In the genomic region with DNA sequence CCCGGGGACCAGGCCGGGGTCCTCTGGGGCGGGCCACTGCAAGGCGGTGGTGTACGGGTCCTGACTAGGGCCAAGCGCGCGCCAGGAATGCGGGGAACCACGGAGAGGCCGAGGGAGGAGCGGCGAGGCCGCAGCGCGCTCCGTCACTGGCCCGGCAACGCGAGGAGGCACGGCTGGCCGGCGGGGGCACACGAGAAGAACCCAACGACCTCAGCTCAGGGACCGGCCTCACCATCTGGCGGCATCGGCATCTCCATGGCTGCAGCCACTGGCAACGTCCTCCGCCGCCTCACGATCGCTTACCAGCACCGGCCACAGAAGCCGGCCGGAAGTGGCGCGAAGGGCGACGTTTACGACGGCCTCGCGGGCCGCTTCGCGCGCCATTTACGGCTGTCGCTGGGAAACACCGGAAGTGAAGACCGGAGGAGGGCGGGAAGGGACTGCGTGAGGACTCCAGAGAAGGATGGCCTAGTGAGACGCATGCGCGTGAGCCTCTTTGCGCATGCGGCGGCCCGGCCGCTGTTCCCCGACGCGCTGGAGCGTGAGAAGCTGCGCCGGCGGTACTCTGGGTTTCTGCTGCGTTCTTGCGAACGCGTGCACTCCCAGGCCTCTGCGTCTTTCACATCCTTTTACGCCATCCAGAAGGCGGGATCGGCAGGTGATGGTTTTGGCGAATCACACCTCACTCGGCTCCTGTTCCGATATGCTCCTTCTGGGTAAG, we compare ENCODE assay signal across 7 mouse cellular contexts. TPM values are rescaled to one million over a fixed set of nuclear protein-coding genes. Genes with fewer than 3 reads are reported as not detected.
DNase-seq lines count a peak whose midpoint lies in the region; ATAC-seq and TF ChIP-seq lines count a peak whose summit lies in the region.

A gene (minus strand): TSS at position 401 of the 721 bp plus-strand sequence.

- under 1% methylated on average over 80 of the region's 80 CpGs for WGBS in embryonic facial prominence, embryonic 10.5 days
- WGBS in intestine, postnatal 0 days: under 1% methylated on average over 79 of the region's 80 CpGs
- WGBS in midbrain, embryonic 12.5 days: under 1% methylated on average over 80 of the region's 80 CpGs
- WGBS in small intestine, adult 2 months: under 1% methylated on average over 80 of the region's 80 CpGs

- peak; percentile 93 for ATAC-seq in intestine, postnatal 0 days
- ATAC-seq in midbrain, embryonic 12.5 days (ENCODE audit: low FRiP score, low read depth): peak; percentile 96

- intact Hi-C loops in left cerebral cortex, postnatal 4 days (cut with DNase I): no loop called here

- peaks cover 53% of the 10 kb centered on the region for H3K36me3 ChIP-seq in embryonic facial prominence, embryonic 10.5 days (replicated peaks)
- peaks cover 18% of the 10 kb centered on the region for H3K36me3 ChIP-seq in intestine, postnatal 0 days (ENCODE audit: control insufficient read depth, insufficient read depth)
- H3K36me3 ChIP-seq in midbrain, embryonic 12.5 days: peaks cover 33% of the 10 kb centered on the region
- peaks cover 19% of the 10 kb centered on the region for H3K36me3 ChIP-seq in small intestine, adult 2 months (ENCODE audit: control insufficient read depth, insufficient read depth, low read length)

- H3K9me3 ChIP-seq in embryonic facial prominence, embryonic 10.5 days: no peaks in the 10 kb centered on the region
- H3K9me3 ChIP-seq in intestine, postnatal 0 days (ENCODE audit: control insufficient read depth): no peaks in the 10 kb centered on the region
- H3K9me3 ChIP-seq in midbrain, embryonic 12.5 days: no peaks in the 10 kb centered on the region

- H3K4me1 ChIP-seq in embryonic facial prominence, embryonic 10.5 days: peaks cover 21% of the 10 kb centered on the region
- peaks cover 4% of the 10 kb centered on the region; the same call in 1 of the 2 replicates for H3K4me1 ChIP-seq in intestine, postnatal 0 days (replicated peaks; ENCODE audit: control insufficient read depth, insufficient read depth, low read length)
- H3K4me1 ChIP-seq in midbrain, embryonic 12.5 days: peaks cover 19% of the 10 kb centered on the region
- H3K4me1 ChIP-seq in small intestine, adult 2 months (ENCODE audit: control insufficient read depth, insufficient read depth, insufficient read length, low read length): peaks cover 5% of the 10 kb centered on the region; the same call in 1 of the 2 replicates

- TF ChIP-seq POLR2A in small intestine, adult 2 months (IDR thresholded peaks at IDR 0.05; ENCODE audit: low read depth, low read length): peak; percentile 83

- no peaks in the 10 kb centered on the region for H3K27me3 ChIP-seq in embryonic facial prominence, embryonic 10.5 days (replicated peaks; ENCODE audit: low read depth, poor library complexity, severe bottlenecking)
- H3K27me3 ChIP-seq in intestine, postnatal 0 days (replicated peaks; ENCODE audit: control insufficient read depth, insufficient read depth, low read length): no peaks in the 10 kb centered on the region
- H3K27me3 ChIP-seq in midbrain, embryonic 12.5 days: no peaks in the 10 kb centered on the region
- no peaks in the 10 kb centered on the region for H3K27me3 ChIP-seq in small intestine, adult 2 months (ENCODE audit: control insufficient read depth, insufficient read depth, low read length)

- 0 out of 2 replicates have a peak, but pooled peaks have one; percentile 33 for TF ChIP-seq CTCF in intestine, postnatal 0 days (IDR thresholded peaks at IDR 0.05; ENCODE audit: low read depth)
- TF ChIP-seq CTCF in small intestine, adult 2 months (IDR thresholded peaks at IDR 0.05; ENCODE audit: extremely low read depth, insufficient read length, insufficient replicate concordance, low read depth, low read length): no peak

- peak; percentile 97 for DNase-seq in adrenal gland, postnatal 10 days
- DNase-seq in embryonic facial prominence, embryonic 10.5 days (ENCODE audit: low spot score): peak; percentile 98
- DNase-seq in gonadal fat pad, adult 2 months (ENCODE audit: low read depth): peak; percentile 71
- peak; percentile 97 for DNase-seq in left cerebral cortex, postnatal 4 days

- peak within 1 kb of the TSS; percentile 93 for H3K27ac ChIP-seq in embryonic facial prominence, embryonic 10.5 days (replicated peaks)
- peak within 1 kb of the TSS; percentile 84 for H3K27ac ChIP-seq in intestine, postnatal 0 days (ENCODE audit: low read depth, low read length)
- H3K27ac ChIP-seq in midbrain, embryonic 12.5 days (replicated peaks): peak within 1 kb of the TSS; percentile 89
- H3K27ac ChIP-seq in small intestine, adult 2 months (ENCODE audit: insufficient read depth, low read depth, low read length): peak within 1 kb of the TSS; percentile 74

- H3K4me3 ChIP-seq in embryonic facial prominence, embryonic 10.5 days: peak within 1 kb of the TSS; percentile 93
- H3K4me3 ChIP-seq in intestine, postnatal 0 days (ENCODE audit: low read depth, low read length): peak within 1 kb of the TSS; percentile 89
- H3K4me3 ChIP-seq in midbrain, embryonic 12.5 days: peak within 1 kb of the TSS; percentile 92
- H3K4me3 ChIP-seq in small intestine, adult 2 months (ENCODE audit: low read depth, low read length): peak within 1 kb of the TSS; percentile 72

- peak within 1 kb of the TSS; percentile 70 for H3K4me2 ChIP-seq in intestine, postnatal 0 days (replicated peaks; ENCODE audit: low read depth)
- H3K4me2 ChIP-seq in midbrain, embryonic 12.5 days (replicated peaks): peak within 1 kb of the TSS; percentile 96

- H3K9ac ChIP-seq in intestine, postnatal 0 days (ENCODE audit: low read depth, low read length): peak within 1 kb of the TSS; percentile 69
- H3K9ac ChIP-seq in midbrain, embryonic 12.5 days (replicated peaks): peak within 1 kb of the TSS; percentile 87

RNA-seq across cellular contexts. Expression of the gene that starts here (rescaled TPM):
- 10 to 100 TPM; 49.2 to 57.8 TPM for total RNA-seq in adrenal gland, postnatal 10 days (2021)
- polyA plus RNA-seq in embryonic facial prominence, embryonic 10.5 days (2016; fragmentation: Nextera tagmentation; extraction: Ambion mirVana): 112 and 115 TPM in 2 replicates
- polyA plus RNA-seq in gonadal fat pad, adult 2 months (2012; rRNA removed): 24.6 and 44.4 TPM in 2 replicates
- polyA plus RNA-seq in intestine, postnatal 0 days (2015; fragmentation: Nextera tagmentation; extraction: Ambion mirVana): 17.8 and 19.4 TPM in 2 replicates
- total RNA-seq in left cerebral cortex, postnatal 4 days (2021): 10 to 100 TPM; 75.6 to 85.4 TPM
- 76.6 and 82.8 TPM in 2 replicates for polyA plus RNA-seq in midbrain, embryonic 12.5 days (2016; fragmentation: Nextera tagmentation; extraction: Ambion mirVana)
- polyA plus RNA-seq in small intestine, adult 2 months (2012; rRNA removed): 32.8 and 43.8 TPM in 2 replicates

Comparison
In these comparisons a context has a peak if more than half of its experiments do, and no peak if none do; other contexts are left out.
1. Peak in every context shown above with its lines: DNase-seq, ATAC-seq, H3K4me3 ChIP-seq and H3K27ac ChIP-seq.